Mouse (Mus musculus): Measurements from ENCODE around the gene Bag3.

Bag3 gene

DNA sequence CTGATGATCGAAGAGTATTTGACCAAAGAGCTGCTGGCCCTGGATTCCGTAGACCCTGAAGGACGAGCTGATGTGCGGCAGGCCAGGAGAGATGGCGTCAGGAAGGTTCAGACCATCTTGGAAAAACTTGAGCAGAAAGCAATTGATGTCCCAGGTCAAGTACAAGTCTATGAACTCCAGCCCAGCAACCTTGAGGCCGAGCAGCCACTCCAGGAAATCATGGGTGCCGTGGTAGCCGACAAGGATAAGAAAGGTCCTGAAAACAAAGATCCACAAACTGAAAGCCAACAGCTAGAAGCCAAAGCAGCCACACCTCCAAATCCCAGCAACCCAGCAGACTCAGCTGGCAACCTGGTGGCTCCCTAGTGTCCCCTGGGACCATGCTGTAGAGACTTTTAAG lies 22.6 kb downstream of the Bag3 start:
- TF ChIP-seq CTCF (conservative IDR thresholded peaks at IDR 0.05; ENCODE audit: low read length) (no peak), POU5F1 (IDR thresholded peaks at IDR 0.05; ENCODE audit: borderline replicate concordance, low read length) (no peak)
- peaks cover 65% of the 10 kb centered on the region for H3K36me3 ChIP-seq (ENCODE audit: insufficient read depth, low read length)
- peaks cover 42% of the 10 kb centered on the region for H3K4me1 ChIP-seq (replicated peaks; ENCODE audit: low read depth, low read length)

DNA sequence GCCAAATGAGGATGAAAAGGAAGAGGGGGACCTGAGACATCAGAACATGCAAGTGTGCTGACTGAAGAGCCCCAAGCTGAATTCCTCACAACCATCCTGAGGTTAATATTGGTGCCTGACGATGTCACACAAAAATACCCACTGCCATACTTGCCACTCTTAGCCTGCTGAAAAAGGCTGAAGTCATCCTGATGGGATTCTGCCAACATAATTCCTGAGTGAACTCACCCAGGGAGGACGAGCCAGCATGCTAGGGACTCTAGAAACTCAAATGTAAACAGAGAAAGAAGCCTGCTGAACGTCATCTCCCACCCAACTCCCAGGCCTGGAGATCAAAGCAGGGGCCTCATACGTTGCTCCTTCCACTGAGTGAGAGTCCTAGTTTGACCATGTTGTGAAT lies 25.7 kb downstream of the Bag3 start:
- Histone ChIP-seq H3K4me3 (replicated peaks; ENCODE audit: low read length) (no peak overlapping the region), H3K9me3 (ENCODE audit: low read length) (no peaks in the 10 kb centered on the region), H3K4me1 (replicated peaks; ENCODE audit: low read depth, low read length) (peaks cover 11% of the 10 kb centered on the region), H3K36me3 (ENCODE audit: insufficient read depth, low read length) (peaks cover 35% of the 10 kb centered on the region), H3K27me3 (ENCODE audit: insufficient read depth, low read length) (no peaks in the 10 kb centered on the region)
- TF ChIP-seq CTCF (conservative IDR thresholded peaks at IDR 0.05; ENCODE audit: low read length) (no peak), POU5F1 (IDR thresholded peaks at IDR 0.05; ENCODE audit: borderline replicate concordance, low read length) (no peak), NANOG (IDR thresholded peaks at IDR 0.05; ENCODE audit: borderline replicate concordance, low read length) (no peak)

More for the DNA sequence above, 22.6 kb downstream of the Bag3 start:
- Histone ChIP-seq H3K9me3 (ENCODE audit: low read length) (no peaks in the 10 kb centered on the region), H3K27me3 (ENCODE audit: insufficient read depth, low read length) (no peaks in the 10 kb centered on the region), H3K4me3 (replicated peaks; ENCODE audit: low read length) (no peak overlapping the region)

- Histone ChIP-seq H3K27me3 (ENCODE audit: insufficient read depth, low read length) (no peaks in the 10 kb centered on the region; the same call in 1 of the 2 replicates), H3K36me3 (ENCODE audit: insufficient read depth, low read length) (peaks cover 23% of the 10 kb centered on the region), H3K4me1 (replicated peaks; ENCODE audit: low read depth, low read length) (peaks cover 6% of the 10 kb centered on the region; the same call in 1 of the 2 replicates), H3K4me3 (replicated peaks; ENCODE audit: low read length) (no peak overlapping the region), H3K9me3 (ENCODE audit: low read length) (no peaks in the 10 kb centered on the region)
- TF ChIP-seq CTCF (conservative IDR thresholded peaks at IDR 0.05; ENCODE audit: low read length), result no peak
- no peak for TF ChIP-seq NANOG (IDR thresholded peaks at IDR 0.05; ENCODE audit: borderline replicate concordance, low read length)
- TF ChIP-seq POU5F1 (IDR thresholded peaks at IDR 0.05; ENCODE audit: borderline replicate concordance, low read length), result no peak
Observed at GRCm38 (mm10) chr7:128550328-128551086, 27.1 kb downstream of the Bag3 start.

- TF ChIP-seq NANOG (IDR thresholded peaks at IDR 0.05; ENCODE audit: borderline replicate concordance, low read length) (no peak), CTCF (conservative IDR thresholded peaks at IDR 0.05; ENCODE audit: low read length) (no peak), POU5F1 (IDR thresholded peaks at IDR 0.05; ENCODE audit: borderline replicate concordance, low read length) (no peak)
- Histone ChIP-seq H3K27me3 (ENCODE audit: insufficient read depth, low read length) (no peaks in the 10 kb centered on the region; the same call in 1 of the 2 replicates), H3K36me3 (ENCODE audit: insufficient read depth, low read length) (peaks cover 17% of the 10 kb centered on the region), H3K9me3 (ENCODE audit: low read length) (no peaks in the 10 kb centered on the region), H3K4me3 (replicated peaks; ENCODE audit: low read length) (no peak overlapping the region), H3K4me1 (replicated peaks; ENCODE audit: low read depth, low read length) (peaks cover 2% of the 10 kb centered on the region; the same call in 1 of the 2 replicates)
Observed at GRCm38 (mm10) chr7:128551087-128551457, 27.7 kb downstream of the Bag3 start.

- H3K4me3 ChIP-seq (replicated peaks; ENCODE audit: low read length), result no peak overlapping the region
- no peaks in the 10 kb centered on the region; the same call in 1 of the 2 replicates for H3K27me3 ChIP-seq (ENCODE audit: insufficient read depth, low read length)
- no peaks in the 10 kb centered on the region for H3K36me3 ChIP-seq (ENCODE audit: insufficient read depth, low read length)
- TF ChIP-seq POU5F1 (IDR thresholded peaks at IDR 0.05; ENCODE audit: borderline replicate concordance, low read length), result no peak
- TF ChIP-seq NANOG (IDR thresholded peaks at IDR 0.05; ENCODE audit: borderline replicate concordance, low read length), result no peak
- TF ChIP-seq CTCF (conservative IDR thresholded peaks at IDR 0.05; ENCODE audit: low read length), result no peak
- no peaks in the 10 kb centered on the region for H3K4me1 ChIP-seq (replicated peaks; ENCODE audit: low read depth, low read length)
- no peaks in the 10 kb centered on the region for H3K9me3 ChIP-seq (ENCODE audit: low read length)
Observed at GRCm38 (mm10) chr7:128553105-128553705, 29.8 kb downstream of the Bag3 start.

- TF ChIP-seq NANOG (IDR thresholded peaks at IDR 0.05; ENCODE audit: borderline replicate concordance, low read length), result no peak
- Histone ChIP-seq H3K4me3 (replicated peaks; ENCODE audit: low read length) (no peak overlapping the region), H3K27me3 (ENCODE audit: insufficient read depth, low read length) (no peaks in the 10 kb centered on the region; the same call in 1 of the 2 replicates), H3K36me3 (ENCODE audit: insufficient read depth, low read length) (no peaks in the 10 kb centered on the region), H3K4me1 (replicated peaks; ENCODE audit: low read depth, low read length) (no peaks in the 10 kb centered on the region), H3K9me3 (ENCODE audit: low read length) (no peaks in the 10 kb centered on the region)
Observed at GRCm38 (mm10) chr7:128554502-128554901, 31.1 kb downstream of the Bag3 start.

DNA sequence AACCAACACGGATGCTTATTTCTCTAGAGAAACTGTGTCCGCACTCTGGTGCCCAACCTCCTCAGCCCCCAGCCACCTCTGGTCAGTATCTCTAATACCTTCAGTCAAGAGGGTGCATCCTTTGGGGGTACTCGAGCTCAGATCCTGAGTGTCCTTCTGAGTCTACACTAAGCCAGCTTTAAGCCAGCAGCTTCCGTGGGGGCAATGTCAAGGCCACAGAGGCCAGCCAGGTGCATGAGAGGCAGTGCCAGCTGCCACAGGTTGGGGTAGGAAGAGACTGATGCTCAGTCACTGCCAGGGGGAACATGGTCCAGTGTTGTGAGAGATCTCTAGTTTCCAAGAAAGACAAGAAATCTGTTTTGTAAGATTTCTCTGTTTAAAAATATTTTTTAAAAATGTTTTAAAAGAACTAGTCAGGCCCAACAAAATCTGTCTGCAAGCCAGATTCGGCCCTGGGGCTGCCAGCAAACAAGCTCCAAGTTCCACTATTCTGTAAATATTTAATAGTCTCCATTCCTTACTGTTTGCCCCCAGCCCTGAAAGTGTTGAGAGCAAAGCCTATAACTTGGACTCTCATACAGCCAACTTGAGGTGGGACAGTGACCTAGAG lies 31.8 kb downstream of the Bag3 start:
- TF ChIP-seq POU5F1 (IDR thresholded peaks at IDR 0.05; ENCODE audit: borderline replicate concordance, low read length) (no peak), NANOG (IDR thresholded peaks at IDR 0.05; ENCODE audit: borderline replicate concordance, low read length) (no peak), CTCF (conservative IDR thresholded peaks at IDR 0.05; ENCODE audit: low read length) (no peak)
- Histone ChIP-seq H3K4me1 (replicated peaks; ENCODE audit: low read depth, low read length) (no peaks in the 10 kb centered on the region), H3K27me3 (ENCODE audit: insufficient read depth, low read length) (no peaks in the 10 kb centered on the region; the same call in 1 of the 2 replicates), H3K36me3 (ENCODE audit: insufficient read depth, low read length) (no peaks in the 10 kb centered on the region), H3K9me3 (ENCODE audit: low read length) (no peaks in the 10 kb centered on the region), H3K4me3 (replicated peaks; ENCODE audit: low read length) (no peak overlapping the region)

GRCm38 (mm10) chr7:128556923-128557430 lies 33.6 kb downstream of the Bag3 start:
- Histone ChIP-seq H3K4me3 (replicated peaks; ENCODE audit: low read length) (no peak overlapping the region), H3K9me3 (ENCODE audit: low read length) (no peaks in the 10 kb centered on the region), H3K27me3 (ENCODE audit: insufficient read depth, low read length) (no peaks in the 10 kb centered on the region; the same call in 1 of the 2 replicates), H3K36me3 (ENCODE audit: insufficient read depth, low read length) (no peaks in the 10 kb centered on the region), H3K4me1 (replicated peaks; ENCODE audit: low read depth, low read length) (no peaks in the 10 kb centered on the region)
- TF ChIP-seq POU5F1 (IDR thresholded peaks at IDR 0.05; ENCODE audit: borderline replicate concordance, low read length) (no peak), CTCF (conservative IDR thresholded peaks at IDR 0.05; ENCODE audit: low read length) (no peak), NANOG (IDR thresholded peaks at IDR 0.05; ENCODE audit: borderline replicate concordance, low read length) (no peak)
